Mouse (Mus musculus) naive thymus-derived CD4-positive, alpha-beta T cell, adult 5 months (primary cell): ENCODE measurements around the gene Trpc2. TPM values are rescaled to one million over a fixed set of nuclear protein-coding genes. Genes with fewer than 3 reads are reported as not detected.

ENCODE experiments used
- polyA plus RNA-seq: library from polyadenylated mRNA; unstranded; fragments of 100-300 nt; shearing (Covaris generic); gene quantifications from one replicate; pipeline ENCODE4 v1.2.1, GENCODE M21; 2017

The Trpc2 gene
- 0.45 TPM for polyA plus RNA-seq

GRCm38 (mm10) chr7:102082816-102083215 lies at the start of gene Trpc2:
Gene Trpc2 (plus strand): TSS chr7:102083116.

GRCm38 (mm10) chr7:102065046-102065891 lies 17.6 kb upstream of the Trpc2 start, which contains the start of the genes Rnf121, Xndc1 and Xntrpc:
Gene Rnf121 (minus strand): TSS chr7:102065469.
Gene Xndc1 (plus strand): TSS chr7:102065511.
Gene Xntrpc (plus strand): TSS chr7:102065713.

GRCm38 (mm10) chr7:102101487-102101886 lies 18.6 kb downstream of the Trpc2 start, which contains the start of gene Art1:
Gene Art1 (plus strand): TSS chr7:102101743.

GRCm38 (mm10) chr7:102109171-102109570 lies 26.3 kb downstream of the Trpc2 start, which contains the start of gene Art5:
Gene Art5 (minus strand): TSS chr7:102109489.

GRCm38 (mm10) chr7:102116579-102117331 lies 33.8 kb downstream of the Trpc2 start, which contains the start of gene Chrna10:
Gene Chrna10 (minus strand): TSS chr7:102116828.

Other genes starting within 250 kb of the Trpc2 start
- gene Inppl1, start 244.9 kb upstream of the Trpc2 start, polyA plus RNA-seq, result 0.66 TPM
- gene Folr2, start 225.9 kb upstream of the Trpc2 start, polyA plus RNA-seq, result not detected
- 46.6 TPM for gene Anapc15, start 219.4 kb upstream of the Trpc2 start, polyA plus RNA-seq
- gene Folr1, start 212.3 kb upstream of the Trpc2 start, polyA plus RNA-seq, result not detected
- gene Lamtor1, start 177.2 kb upstream of the Trpc2 start, polyA plus RNA-seq, result 92.3 TPM
- gene Tomt, start 176.8 kb upstream of the Trpc2 start, polyA plus RNA-seq, result 1.6 TPM
- 1.1 TPM for gene Lrrc51, start 149.2 kb upstream of the Trpc2 start, polyA plus RNA-seq
- 197 TPM for gene Numa1, start 149.0 kb upstream of the Trpc2 start, polyA plus RNA-seq
- 2.8 TPM for gene Il18bp, start 64.4 kb upstream of the Trpc2 start, polyA plus RNA-seq
- 23.8 TPM for gene Rnf121, start 17.6 kb upstream of the Trpc2 start, polyA plus RNA-seq
- gene Xndc1, start 17.6 kb upstream of the Trpc2 start, polyA plus RNA-seq, result 43.4 TPM
- 1.5 TPM for gene Xntrpc, start 17.4 kb upstream of the Trpc2 start, polyA plus RNA-seq
- gene Art1, start 18.6 kb downstream of the Trpc2 start, polyA plus RNA-seq, result not detected
- 0.27 TPM for gene Art5, start 26.4 kb downstream of the Trpc2 start, polyA plus RNA-seq
- not detected for gene Chrna10, start 33.7 kb downstream of the Trpc2 start, polyA plus RNA-seq
- gene Nup98, start 127.1 kb downstream of the Trpc2 start, polyA plus RNA-seq, result 110 TPM
- gene Pgap2, start 127.1 kb downstream of the Trpc2 start, polyA plus RNA-seq, result 34.5 TPM
- 432 TPM for gene Rhog, start 172.9 kb downstream of the Trpc2 start, polyA plus RNA-seq
- gene Stim1, start 184.7 kb downstream of the Trpc2 start, polyA plus RNA-seq, result 194 TPM